ENCODE assay signal across 9 mouse cellular contexts in genomic region chr6:73280546-73281115, GRCm38 (mm10).
"Had no signal": no experiment of that assay in that cellular context is flagged by ENCODE, and none has a peak within 500 bp of the region (broad histone marks: within the 10 kb centered on the region; RNA-seq: fewer than 3 reads in every experiment).

No protein-coding gene starts in this region.

- H3K27me3 ChIP-seq: liver, embryonic 12.5 days; midbrain, embryonic 13.5 days; neural tube, embryonic 15.5 days had no signal

- ATAC-seq: liver, embryonic 12.5 days; midbrain, embryonic 13.5 days had no signal

- H3K27ac ChIP-seq: left cerebral cortex, adult 2 months; limb, embryonic 10.5 days; liver, embryonic 12.5 days; midbrain, embryonic 13.5 days; neural tube, embryonic 15.5 days had no signal

- DNase-seq: right cerebral cortex, adult 18-20 months; right cerebral cortex, postnatal 25 days; thymus, postnatal 36 days had no signal

- H3K4me1 ChIP-seq: limb, embryonic 10.5 days; liver, embryonic 12.5 days; midbrain, embryonic 13.5 days; neural tube, embryonic 15.5 days had no signal

- H3K4me2 ChIP-seq: liver, embryonic 12.5 days; midbrain, embryonic 13.5 days; neural tube, embryonic 15.5 days had no signal

- H3K4me3 ChIP-seq: left cerebral cortex, adult 2 months; limb, embryonic 10.5 days; liver, embryonic 12.5 days; midbrain, embryonic 13.5 days; myocyte; neural tube, embryonic 15.5 days had no signal

- H3K9ac ChIP-seq: liver, embryonic 12.5 days; midbrain, embryonic 13.5 days; neural tube, embryonic 15.5 days had no signal

- H3K9me3 ChIP-seq: limb, embryonic 10.5 days; liver, embryonic 12.5 days; midbrain, embryonic 13.5 days; neural tube, embryonic 15.5 days had no signal
